Mouse (Mus musculus): ENCODE data around the gene Ciz1. TPM values are rescaled to one million over a fixed set of nuclear protein-coding genes. Genes with fewer than 3 reads are reported as not detected.

Ciz1 gene
- polyA plus RNA-seq, 2 experiments: 13.1 to 40.3 TPM

DNA sequence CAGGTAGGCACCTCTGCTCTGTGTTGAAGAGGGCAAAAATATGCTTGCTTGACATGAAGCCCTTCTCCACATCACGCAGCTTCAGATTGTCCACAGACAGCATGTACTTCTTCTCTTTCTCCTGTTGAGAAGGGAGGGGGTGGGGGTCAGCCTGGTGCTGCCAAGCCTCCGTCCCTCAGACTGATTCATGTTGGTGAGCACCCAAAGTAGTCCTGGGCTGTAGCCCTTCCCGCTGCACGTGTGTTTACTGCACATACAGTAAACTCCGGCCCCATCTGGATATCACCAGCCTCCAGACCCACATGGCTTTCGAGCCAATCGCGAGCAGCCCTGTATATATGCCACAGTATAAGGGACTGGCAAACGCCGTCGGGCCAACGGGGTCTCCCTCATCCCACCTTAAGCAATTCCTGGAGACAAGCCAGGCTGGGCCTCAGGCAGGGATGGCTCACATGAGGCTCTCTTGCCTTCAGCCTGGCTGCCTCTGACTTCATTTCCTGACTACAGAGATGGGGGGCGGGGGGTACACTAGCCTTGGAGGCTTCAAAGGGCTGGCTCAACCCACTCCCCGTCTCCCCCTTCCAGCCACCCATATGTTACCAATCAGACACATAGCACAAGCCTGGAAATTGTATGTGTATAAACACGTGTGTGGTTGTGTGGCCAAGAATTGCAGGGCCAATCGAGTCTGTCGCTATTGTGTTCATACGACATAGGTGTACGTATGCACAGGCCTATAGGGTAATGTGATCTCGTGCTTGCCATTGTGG is 35.1 kb upstream of the Ciz1 start:
- H3K27me3 ChIP-seq (ENCODE audit: control insufficient read depth, insufficient read depth, low read length): peaks cover 27% of the 10 kb centered on the region
- H3K27ac ChIP-seq: no peak overlapping the region
- no peak overlapping the region for H3K9ac ChIP-seq (replicated peaks)
- no peak overlapping the region for H3K4me2 ChIP-seq (ENCODE audit: low read depth)
- H3K4me3 ChIP-seq (ENCODE audit: insufficient read depth in 1 of 2, low read depth in 2 of 2, low read length in 2 of 2): no peak overlapping the region
- TF ChIP-seq CTCF (IDR thresholded peaks at IDR 0.05; ENCODE audit: low read depth) (no peak), EP300 (IDR thresholded peaks at IDR 0.05; ENCODE audit: low read depth) (no peak)
- ATAC-seq (ENCODE audit: insufficient read depth) (no peak), DNase-seq (ENCODE audit: low read depth in 3 of 3, low spot score in 3 of 3) (no peak)
- no peaks in the 10 kb centered on the region for H3K36me3 ChIP-seq (replicated peaks; ENCODE audit: control insufficient read depth, insufficient read depth, low read depth)
- H3K9me3 ChIP-seq (ENCODE audit: control insufficient read depth, low read length): no peaks in the 10 kb centered on the region
- peaks cover 0 to under 1% of the 10 kb centered on the region in 2 experiments; a peak in 2 of 4 replicates for H3K4me1 ChIP-seq (replicated peaks; ENCODE audit: control insufficient read depth in 2 of 2, insufficient read depth in 2 of 2, low read length in 1 of 2)
- 64% methylated on average over 20 of the region's 20 CpGs for WGBS (ENCODE audit: insufficient replicate concordance)

DNA sequence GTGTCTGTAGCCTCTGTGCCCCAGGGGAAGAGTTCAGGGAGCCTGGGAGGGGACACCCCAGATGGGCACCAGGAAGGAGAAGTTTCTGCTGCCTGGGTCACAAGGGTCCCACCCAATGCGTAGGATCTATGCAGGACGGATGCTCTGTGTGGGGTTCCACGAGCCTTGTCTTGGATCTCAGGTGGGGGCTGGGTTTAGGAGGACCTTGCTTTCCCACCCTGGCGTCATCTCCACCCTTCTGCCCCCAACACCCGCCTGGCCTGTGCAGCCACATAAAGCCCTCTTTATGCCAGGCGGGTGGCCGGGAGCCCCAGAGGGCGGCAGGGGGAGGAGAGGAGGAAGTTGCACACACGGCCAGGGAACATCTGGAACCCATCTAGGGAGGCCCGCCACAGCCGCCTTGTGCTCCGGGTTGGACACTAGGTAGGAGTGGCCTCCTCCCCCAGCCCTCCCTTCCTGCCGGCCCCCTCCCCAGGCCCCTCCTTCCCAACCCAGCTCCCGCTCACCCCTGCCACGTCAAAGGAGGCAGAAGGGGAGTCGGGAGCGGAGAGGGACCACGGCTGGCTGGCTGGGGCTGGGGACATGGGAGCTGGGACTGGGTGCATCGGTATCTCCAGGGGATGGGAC is 34.2 kb upstream of the Ciz1 start:
- H3K9me3 ChIP-seq (ENCODE audit: control insufficient read depth, low read length): no peaks in the 10 kb centered on the region
- DNase-seq (ENCODE audit: low read depth in 3 of 3, low spot score in 3 of 3): no peak
- no peak overlapping the region for H3K9ac ChIP-seq (replicated peaks)
- H3K4me2 ChIP-seq (ENCODE audit: low read depth): peak overlapping the region; percentile 31; the same call in 1 of the 2 replicates
- peaks cover 22% of the 10 kb centered on the region for H3K27me3 ChIP-seq (ENCODE audit: control insufficient read depth, insufficient read depth, low read length)
- ATAC-seq (ENCODE audit: insufficient read depth): no peak
- H3K4me3 ChIP-seq (ENCODE audit: insufficient read depth in 1 of 2, low read depth in 2 of 2, low read length in 2 of 2): peak overlapping the region in 1 of 2 experiments; percentile 37; a peak in 1 of 4 replicates
- no peaks in the 10 kb centered on the region for H3K4me1 ChIP-seq (replicated peaks; ENCODE audit: control insufficient read depth in 2 of 2, insufficient read depth in 2 of 2, low read length in 1 of 2)
- TF ChIP-seq EP300 (IDR thresholded peaks at IDR 0.05; ENCODE audit: low read depth) (no peak), CTCF (IDR thresholded peaks at IDR 0.05; ENCODE audit: low read depth) (no peak)
- no peak overlapping the region for H3K27ac ChIP-seq
- H3K36me3 ChIP-seq (replicated peaks; ENCODE audit: control insufficient read depth, insufficient read depth, low read depth): no peaks in the 10 kb centered on the region
- WGBS (ENCODE audit: insufficient replicate concordance): 11% methylated on average over 19 of the region's 19 CpGs

DNA sequence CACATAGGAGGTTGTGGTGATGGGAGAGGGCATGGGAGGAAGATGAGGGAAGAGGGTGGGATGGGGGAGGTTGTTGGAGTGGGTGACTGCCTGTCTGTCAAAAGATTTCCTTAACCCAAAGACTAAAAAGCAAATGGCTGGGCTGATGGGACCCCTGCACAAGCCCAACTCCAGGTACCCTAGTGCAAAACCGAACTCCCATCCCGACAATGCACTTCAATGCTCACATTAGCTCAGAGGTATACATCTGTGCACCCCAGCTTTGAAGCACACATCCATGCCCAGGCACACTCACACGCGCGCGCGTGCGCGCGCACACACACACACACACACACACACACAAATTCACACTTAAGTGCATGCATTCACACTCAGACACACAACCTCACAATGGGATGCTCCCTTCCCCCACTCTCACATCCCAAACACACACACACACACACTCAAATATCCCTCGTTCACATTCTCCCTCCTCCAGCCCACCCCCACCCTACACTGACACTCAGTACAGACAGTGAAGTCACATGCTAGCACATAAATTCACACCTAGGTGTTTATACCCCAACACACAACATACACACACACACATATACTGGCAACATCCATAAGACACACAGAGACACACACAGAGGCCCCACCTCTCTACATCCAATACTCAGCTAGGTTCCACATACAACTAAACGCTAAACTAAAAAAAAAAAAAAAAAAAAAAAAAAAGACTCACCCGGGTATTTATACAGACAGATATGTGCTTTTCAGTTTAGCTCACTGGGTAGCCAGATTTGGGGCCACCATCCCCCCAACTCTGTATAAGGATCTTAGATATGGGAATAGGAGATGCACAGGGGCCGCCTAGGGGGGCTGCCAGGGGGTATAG is 33.2 kb upstream of the Ciz1 start:
- TF ChIP-seq EP300 (IDR thresholded peaks at IDR 0.05; ENCODE audit: low read depth) (no peak), CTCF (IDR thresholded peaks at IDR 0.05; ENCODE audit: low read depth) (no peak)
- H3K36me3 ChIP-seq (replicated peaks; ENCODE audit: control insufficient read depth, insufficient read depth, low read depth): no peaks in the 10 kb centered on the region
- ATAC-seq (ENCODE audit: insufficient read depth) (no peak), DNase-seq (ENCODE audit: low read depth in 3 of 3, low spot score in 3 of 3) (no peak)
- no peaks in the 10 kb centered on the region for H3K4me1 ChIP-seq (replicated peaks; ENCODE audit: control insufficient read depth in 2 of 2, insufficient read depth in 2 of 2, low read length in 1 of 2)
- H3K4me2 ChIP-seq (ENCODE audit: low read depth): no peak overlapping the region; the same call in 1 of the 2 replicates
- H3K27me3 ChIP-seq (ENCODE audit: control insufficient read depth, insufficient read depth, low read length): peaks cover 17% of the 10 kb centered on the region
- WGBS (ENCODE audit: insufficient replicate concordance): 64% methylated on average over 14 of the region's 14 CpGs
- H3K27ac ChIP-seq: no peak overlapping the region
- H3K9me3 ChIP-seq (ENCODE audit: control insufficient read depth, low read length): no peaks in the 10 kb centered on the region
- H3K4me3 ChIP-seq (ENCODE audit: insufficient read depth in 1 of 2, low read depth in 2 of 2, low read length in 2 of 2): no peak overlapping the region
- no peak overlapping the region for H3K9ac ChIP-seq (replicated peaks)

DNA sequence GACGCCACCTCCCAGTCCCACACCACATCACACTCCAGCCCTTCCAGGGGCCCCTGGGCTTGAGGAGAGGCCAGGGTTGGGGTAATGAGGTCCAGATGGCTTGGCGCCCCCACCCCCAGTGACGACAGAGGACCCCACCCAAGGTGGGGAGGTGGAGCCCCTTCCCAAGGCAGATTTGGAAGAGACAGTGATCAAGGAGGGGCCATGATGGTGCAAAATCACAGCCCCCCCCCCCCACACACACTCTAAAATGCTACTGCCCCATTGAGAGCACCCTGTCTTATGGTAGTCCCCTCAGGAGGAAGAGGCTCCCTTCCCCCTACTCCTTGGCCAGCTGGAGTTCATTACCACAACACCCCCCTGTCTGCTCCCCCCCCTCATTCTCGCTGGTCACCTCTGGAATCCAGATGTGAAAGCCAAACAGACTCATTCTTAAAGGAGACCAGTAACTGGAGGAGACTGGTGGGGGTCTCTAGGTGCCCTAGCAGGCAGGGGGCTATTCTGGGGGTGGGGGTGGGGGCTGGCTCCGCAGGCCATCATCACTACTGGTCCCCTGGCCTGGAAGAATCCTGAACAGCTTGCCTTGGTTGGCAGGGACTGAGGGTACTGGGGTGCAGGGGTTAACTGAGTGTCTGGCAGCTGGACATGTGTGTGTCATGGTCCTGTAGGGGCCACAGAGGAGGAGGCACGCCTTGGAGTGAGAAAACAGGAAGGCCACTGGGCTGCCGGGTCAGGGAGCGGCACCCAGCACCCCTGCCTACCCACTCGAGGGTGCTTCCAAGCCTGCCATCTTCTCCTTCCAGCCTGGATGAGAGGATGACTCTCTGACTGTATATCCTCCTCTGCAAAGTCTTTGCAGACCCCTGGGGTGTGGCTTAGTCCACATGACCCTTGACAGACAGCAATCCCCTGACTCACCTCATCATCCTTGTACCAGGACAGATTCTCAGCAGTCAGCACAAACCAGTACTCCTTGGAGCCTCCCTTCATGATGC is 32.2 kb upstream of the Ciz1 start:
- Histone ChIP-seq H3K4me2 (ENCODE audit: low read depth) (no peak overlapping the region), H3K36me3 (replicated peaks; ENCODE audit: control insufficient read depth, insufficient read depth, low read depth) (no peaks in the 10 kb centered on the region), H3K9ac (replicated peaks) (no peak overlapping the region), H3K9me3 (ENCODE audit: control insufficient read depth, low read length) (no peaks in the 10 kb centered on the region), H3K4me3 (ENCODE audit: insufficient read depth in 1 of 2, low read depth in 2 of 2, low read length in 2 of 2) (no peak overlapping the region), H3K27me3 (ENCODE audit: control insufficient read depth, insufficient read depth, low read length) (peaks cover 17% of the 10 kb centered on the region), H3K27ac (no peak overlapping the region), H3K4me1 (replicated peaks; ENCODE audit: control insufficient read depth in 2 of 2, insufficient read depth in 2 of 2, low read length in 1 of 2) (no peaks in the 10 kb centered on the region)
- DNase-seq (ENCODE audit: low read depth in 3 of 3, low spot score in 3 of 3) (no peak), ATAC-seq (ENCODE audit: insufficient read depth) (no peak)
- no peak for TF ChIP-seq CTCF (IDR thresholded peaks at IDR 0.05; ENCODE audit: low read depth)
- no peak for TF ChIP-seq EP300 (IDR thresholded peaks at IDR 0.05; ENCODE audit: low read depth)
- WGBS (ENCODE audit: insufficient replicate concordance): 38% methylated on average over 9 of the region's 9 CpGs
